Mouse (Mus musculus): Measurements from ENCODE around the gene Nt5dc3. TPM values are rescaled to one million over a fixed set of nuclear protein-coding genes. Genes with fewer than 3 reads are reported as not detected.

Gene Nt5dc3
- polyA plus RNA-seq, 1 experiment: 7.7 TPM

DNA sequence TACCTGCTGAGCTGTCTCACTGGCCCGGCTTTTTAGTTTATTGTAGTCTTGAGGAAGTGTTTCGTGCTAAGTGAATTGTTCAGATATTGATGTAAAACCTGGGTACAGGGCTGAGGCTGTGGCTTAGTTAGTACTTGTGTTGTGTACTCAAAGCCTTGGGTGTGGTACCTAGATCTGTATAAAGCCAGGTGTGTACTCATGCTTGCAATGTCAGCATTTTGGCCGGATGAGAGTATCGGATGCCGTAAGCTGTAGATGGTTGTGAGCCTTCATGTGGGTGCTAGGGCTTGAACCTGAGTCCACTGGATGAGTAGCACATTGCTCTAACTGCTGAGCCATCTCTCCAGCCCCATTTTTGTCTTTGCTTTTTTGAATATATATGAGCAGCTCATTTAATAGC, 7.3 kb downstream of the Nt5dc3 start:
- TF ChIP-seq POLR2A (IDR thresholded peaks at IDR 0.05; ENCODE audit: control insufficient read depth, low read depth, low read length) (no peak), CTCF (IDR thresholded peaks at IDR 0.05; ENCODE audit: control insufficient read depth, insufficient read depth, insufficient replicate concordance, low read depth, low read length) (no peak)
- no peaks in the 10 kb centered on the region for H3K27me3 ChIP-seq (ENCODE audit: control insufficient read depth, insufficient read depth, low read length)

DNA sequence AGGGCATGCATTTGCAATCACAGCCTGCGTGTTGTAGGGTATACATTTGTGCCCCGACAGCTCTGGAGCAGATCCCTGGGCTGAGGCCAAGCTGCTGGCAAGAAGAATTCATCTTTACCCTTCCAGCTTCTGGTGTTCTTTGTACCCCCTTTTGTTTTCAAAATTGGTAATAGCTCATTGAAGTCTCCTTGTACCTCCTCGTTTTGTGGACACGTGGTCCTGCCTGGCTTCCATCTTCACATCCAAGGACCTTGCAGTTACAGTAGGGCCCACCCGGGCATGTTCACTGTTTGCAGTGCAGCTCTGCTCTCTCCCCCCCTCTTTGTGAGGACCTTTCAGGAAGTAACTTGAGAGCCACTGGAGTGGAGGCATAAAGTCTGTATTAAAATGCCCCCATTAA, 9.4 kb downstream of the Nt5dc3 start:
- H3K4me1 ChIP-seq (ENCODE audit: control insufficient read depth, insufficient read depth, low read length): peaks cover 2% of the 10 kb centered on the region; the same call in 1 of the 2 replicates
- H3K27me3 ChIP-seq (ENCODE audit: control insufficient read depth, insufficient read depth, low read length): no peaks in the 10 kb centered on the region
- H3K4me3 ChIP-seq (ENCODE audit: control insufficient read depth, low read depth, low read length): no peak overlapping the region
- no peaks in the 10 kb centered on the region for H3K36me3 ChIP-seq (ENCODE audit: control insufficient read depth, insufficient read depth, low read length)
- no peak overlapping the region for H3K27ac ChIP-seq (ENCODE audit: control insufficient read depth, insufficient read depth, low read depth, low read length)
- TF ChIP-seq CTCF (IDR thresholded peaks at IDR 0.05; ENCODE audit: control insufficient read depth, insufficient read depth, insufficient replicate concordance, low read depth, low read length) (no peak), POLR2A (IDR thresholded peaks at IDR 0.05; ENCODE audit: control insufficient read depth, low read depth, low read length) (no peak)

More for the DNA sequence above, 7.3 kb downstream of the Nt5dc3 start:
- H3K36me3 ChIP-seq (ENCODE audit: control insufficient read depth, insufficient read depth, low read length): no peaks in the 10 kb centered on the region
- no peak overlapping the region for H3K27ac ChIP-seq (ENCODE audit: control insufficient read depth, insufficient read depth, low read depth, low read length)
- H3K4me3 ChIP-seq (ENCODE audit: control insufficient read depth, low read depth, low read length): no peak overlapping the region
- no peaks in the 10 kb centered on the region; the same call in 1 of the 2 replicates for H3K4me1 ChIP-seq (ENCODE audit: control insufficient read depth, insufficient read depth, low read length)

DNA sequence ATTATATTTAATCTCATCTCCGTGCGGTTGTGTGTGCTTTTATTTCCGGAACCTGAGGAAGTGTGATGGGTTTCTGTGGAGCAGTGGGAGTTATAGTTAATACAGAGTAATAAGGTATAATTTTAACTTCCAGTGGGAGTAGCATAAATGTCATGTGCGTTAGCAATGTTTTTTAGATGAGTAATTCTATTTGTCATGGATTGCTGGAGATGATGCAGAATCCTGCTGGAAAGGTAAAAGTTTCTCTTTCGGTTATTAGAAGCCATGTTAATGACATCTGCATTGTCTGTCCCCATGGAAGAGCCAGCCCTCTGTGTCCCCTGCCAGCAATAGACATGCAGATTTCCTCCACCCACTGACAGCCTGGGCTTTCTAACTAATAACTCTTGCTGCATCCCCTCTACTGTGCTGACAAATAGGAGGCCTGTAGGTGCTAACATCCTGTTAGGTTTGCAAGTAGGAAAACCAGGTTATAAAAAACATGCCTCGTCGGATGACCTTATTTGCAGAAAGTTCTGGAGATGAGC, 10.4 kb downstream of the Nt5dc3 start:
- no peak overlapping the region for H3K27ac ChIP-seq (ENCODE audit: control insufficient read depth, insufficient read depth, low read depth, low read length)
- H3K27me3 ChIP-seq (ENCODE audit: control insufficient read depth, insufficient read depth, low read length): no peaks in the 10 kb centered on the region
- TF ChIP-seq POLR2A (IDR thresholded peaks at IDR 0.05; ENCODE audit: control insufficient read depth, low read depth, low read length) (no peak), CTCF (IDR thresholded peaks at IDR 0.05; ENCODE audit: control insufficient read depth, insufficient read depth, insufficient replicate concordance, low read depth, low read length) (no peak)
- no peaks in the 10 kb centered on the region for H3K36me3 ChIP-seq (ENCODE audit: control insufficient read depth, insufficient read depth, low read length)
- peaks cover 4% of the 10 kb centered on the region for H3K4me1 ChIP-seq (ENCODE audit: control insufficient read depth, insufficient read depth, low read length)
- H3K4me3 ChIP-seq (ENCODE audit: control insufficient read depth, low read depth, low read length): no peak overlapping the region

DNA sequence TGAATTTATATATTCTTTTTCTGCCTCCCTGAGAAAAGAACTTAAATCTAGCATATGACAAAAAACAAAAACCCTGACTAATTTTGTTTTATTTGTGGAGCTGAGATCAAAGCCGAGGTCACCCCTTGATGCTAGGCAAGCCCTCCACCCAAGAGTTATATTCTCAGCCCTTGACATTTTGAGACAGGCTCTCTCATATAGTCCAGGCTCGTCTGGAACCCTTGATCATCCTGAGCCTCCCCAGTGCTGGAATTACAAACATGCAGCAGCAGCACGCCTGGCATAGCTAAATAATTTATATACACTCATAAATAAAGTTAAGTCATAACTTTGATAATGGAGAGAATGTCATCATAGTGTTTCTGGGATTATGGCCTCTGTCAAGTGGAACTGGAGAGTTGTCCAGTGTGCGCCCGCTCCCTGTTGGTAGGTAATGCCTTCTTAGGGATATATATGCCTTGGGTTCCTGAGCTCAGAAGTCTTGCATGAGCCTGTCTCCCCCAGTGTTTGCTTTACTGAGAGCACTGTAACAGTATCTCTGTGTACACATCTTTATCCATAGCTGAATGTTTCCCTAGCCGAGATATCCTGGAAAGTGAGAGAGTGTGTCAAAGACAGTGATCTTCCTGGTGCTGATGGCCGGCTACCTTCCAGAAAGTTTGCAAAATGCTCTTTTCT, 12.8 kb downstream of the Nt5dc3 start:
- Histone ChIP-seq H3K4me3 (ENCODE audit: control insufficient read depth, low read depth, low read length) (peak overlapping the region; percentile 7), H3K4me1 (ENCODE audit: control insufficient read depth, insufficient read depth, low read length) (peaks cover 6% of the 10 kb centered on the region), H3K36me3 (ENCODE audit: control insufficient read depth, insufficient read depth, low read length) (no peaks in the 10 kb centered on the region), H3K27me3 (ENCODE audit: control insufficient read depth, insufficient read depth, low read length) (no peaks in the 10 kb centered on the region), H3K27ac (ENCODE audit: control insufficient read depth, insufficient read depth, low read depth, low read length) (no peak overlapping the region)
- no peak for TF ChIP-seq POLR2A (IDR thresholded peaks at IDR 0.05; ENCODE audit: control insufficient read depth, low read depth, low read length)
- TF ChIP-seq CTCF (IDR thresholded peaks at IDR 0.05; ENCODE audit: control insufficient read depth, insufficient read depth, insufficient replicate concordance, low read depth, low read length): no peak

DNA sequence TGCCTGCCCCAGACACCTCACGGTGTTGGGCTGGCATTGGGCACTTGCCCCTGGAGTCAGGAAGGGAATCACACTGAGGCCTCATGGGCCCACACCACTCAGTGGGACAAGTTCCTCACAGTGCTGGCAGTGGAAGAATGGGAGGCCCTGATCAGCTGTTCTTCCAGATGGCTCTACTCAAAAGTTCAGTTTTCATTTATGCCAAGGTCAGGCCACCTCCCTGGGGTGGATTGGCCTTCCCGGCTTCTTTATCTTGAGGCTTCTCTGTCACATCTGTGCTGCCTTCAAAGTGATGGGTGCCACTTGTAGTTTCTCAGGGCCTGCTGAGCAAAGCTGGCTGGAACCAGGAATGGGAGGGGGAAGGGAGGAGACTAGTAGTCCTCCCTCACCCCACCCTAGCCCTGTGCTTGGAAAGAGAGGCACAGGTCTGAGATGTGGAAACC, 14.7 kb downstream of the Nt5dc3 start:
- Histone ChIP-seq H3K4me1 (ENCODE audit: control insufficient read depth, insufficient read depth, low read length) (peaks cover 6% of the 10 kb centered on the region), H3K27me3 (ENCODE audit: control insufficient read depth, insufficient read depth, low read length) (no peaks in the 10 kb centered on the region), H3K4me3 (ENCODE audit: control insufficient read depth, low read depth, low read length) (no peak overlapping the region), H3K36me3 (ENCODE audit: control insufficient read depth, insufficient read depth, low read length) (no peaks in the 10 kb centered on the region), H3K27ac (ENCODE audit: control insufficient read depth, insufficient read depth, low read depth, low read length) (peak overlapping the region; percentile 58; the same call in 1 of the 2 replicates)
- TF ChIP-seq CTCF (IDR thresholded peaks at IDR 0.05; ENCODE audit: control insufficient read depth, insufficient read depth, insufficient replicate concordance, low read depth, low read length) (no peak), POLR2A (IDR thresholded peaks at IDR 0.05; ENCODE audit: control insufficient read depth, low read depth, low read length) (no peak)

DNA sequence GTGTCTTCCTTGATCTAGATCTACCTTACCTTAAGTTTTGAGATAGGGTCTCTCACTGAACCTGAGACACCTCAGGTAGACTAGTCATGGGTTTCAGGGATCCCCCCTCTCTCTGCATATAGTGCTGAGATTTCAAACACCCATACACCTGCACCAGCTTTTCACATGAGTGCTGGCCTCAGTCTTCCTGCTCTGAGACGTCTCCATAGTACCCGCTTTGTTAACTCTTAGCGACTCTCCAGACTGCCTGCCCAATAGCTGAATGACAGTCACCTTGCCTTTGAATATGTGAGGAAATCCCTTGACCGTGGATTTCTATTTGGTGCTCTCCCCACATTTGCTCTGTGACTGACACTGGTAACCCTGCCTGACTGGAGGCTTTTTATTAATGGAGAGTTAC, 15.4 kb downstream of the Nt5dc3 start:
- H3K36me3 ChIP-seq (ENCODE audit: control insufficient read depth, insufficient read depth, low read length): no peaks in the 10 kb centered on the region
- H3K4me1 ChIP-seq (ENCODE audit: control insufficient read depth, insufficient read depth, low read length): peaks cover 6% of the 10 kb centered on the region
- TF ChIP-seq CTCF (IDR thresholded peaks at IDR 0.05; ENCODE audit: control insufficient read depth, insufficient read depth, insufficient replicate concordance, low read depth, low read length) (no peak), POLR2A (IDR thresholded peaks at IDR 0.05; ENCODE audit: control insufficient read depth, low read depth, low read length) (no peak)
- no peaks in the 10 kb centered on the region for H3K27me3 ChIP-seq (ENCODE audit: control insufficient read depth, insufficient read depth, low read length)
- H3K27ac ChIP-seq (ENCODE audit: control insufficient read depth, insufficient read depth, low read depth, low read length): no peak overlapping the region
- no peak overlapping the region for H3K4me3 ChIP-seq (ENCODE audit: control insufficient read depth, low read depth, low read length)

DNA sequence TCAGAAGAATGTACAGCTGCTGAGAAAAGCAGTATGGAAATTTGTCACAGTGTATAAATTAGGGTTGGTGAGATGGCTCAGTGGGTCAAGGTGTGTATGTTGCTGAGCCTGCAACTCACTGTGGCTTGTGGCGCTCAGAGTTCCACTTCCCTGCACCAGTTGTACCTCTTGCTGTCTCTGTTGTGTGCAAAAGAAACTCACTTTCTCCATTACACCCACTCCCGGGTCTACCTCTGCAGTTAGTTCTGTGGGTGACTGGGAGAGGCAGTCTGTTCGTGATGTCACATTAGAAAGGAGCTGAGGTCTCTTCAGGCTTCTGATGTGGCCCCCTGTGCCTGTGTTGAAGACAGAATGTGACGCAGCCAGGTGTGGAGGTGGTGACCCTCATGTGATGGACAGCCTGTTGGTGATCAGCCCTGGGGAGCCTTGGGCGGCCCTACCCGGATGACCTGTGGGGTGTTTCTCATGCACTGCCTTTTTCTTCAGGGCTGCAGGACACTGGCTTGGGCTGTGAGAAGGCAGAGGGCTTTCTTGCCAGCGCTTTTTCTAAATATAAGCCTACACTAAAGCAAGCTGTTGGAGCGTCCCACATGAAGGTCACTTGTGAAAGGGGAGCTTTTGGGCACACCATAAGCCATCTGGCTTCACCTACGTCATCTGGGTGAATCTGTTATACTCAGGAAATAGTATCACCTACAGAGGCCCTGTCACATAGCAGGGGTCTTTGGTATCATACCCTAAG, 16.2 kb downstream of the Nt5dc3 start:
- Histone ChIP-seq H3K27me3 (ENCODE audit: control insufficient read depth, insufficient read depth, low read length) (no peaks in the 10 kb centered on the region), H3K36me3 (ENCODE audit: control insufficient read depth, insufficient read depth, low read length) (no peaks in the 10 kb centered on the region), H3K27ac (ENCODE audit: control insufficient read depth, insufficient read depth, low read depth, low read length) (no peak overlapping the region), H3K4me1 (ENCODE audit: control insufficient read depth, insufficient read depth, low read length) (peaks cover 6% of the 10 kb centered on the region), H3K4me3 (ENCODE audit: control insufficient read depth, low read depth, low read length) (no peak overlapping the region)
- TF ChIP-seq POLR2A (IDR thresholded peaks at IDR 0.05; ENCODE audit: control insufficient read depth, low read depth, low read length): no peak
- no peak for TF ChIP-seq CTCF (IDR thresholded peaks at IDR 0.05; ENCODE audit: control insufficient read depth, insufficient read depth, insufficient replicate concordance, low read depth, low read length)
